ENCODE assay signal across 7 mouse cellular contexts in genomic region chr2:3327351-3327750, GRCm38 (mm10). TPM values are rescaled to one million over a fixed set of nuclear protein-coding genes. Genes with fewer than 3 reads are reported as not detected.
DNase-seq lines count a peak whose midpoint lies in the region.

No protein-coding gene starts in this region.

- intact Hi-C loops in heart, postnatal 36 days (cut with DNase I) = loop anchor here (5.0 kb wide), 1 partner anchor 150 kb away; the partner anchor contains the start of gene Suv39h2

- peak; percentile 38 for DNase-seq in right cerebral cortex, postnatal 14 days
- no peak for DNase-seq in right cerebral cortex, adult 18-20 months
- peak; percentile 65 to 91 for DNase-seq in adrenal gland, adult (ENCODE audit: inconsistent age in 2 of 2, low spot score in 1 of 2)
- DNase-seq in cerebellum, postnatal 36 days = peak; percentile 70 to 72
- DNase-seq in heart, postnatal 36 days = peak; percentile 44 to 72
- DNase-seq in lung, postnatal 10 days = peak; percentile 79
- peak; percentile 60 to 79 for DNase-seq in spleen, postnatal 4 days (ENCODE audit: low spot score in 2 of 2)

RNA-seq across cellular contexts. Expression of gene Rpp38, which starts 5.1 kb away (rescaled TPM):
- 1 to 10 TPM; 3.7 to 7.4 TPM for total RNA-seq in heart, postnatal 36 days (2021)

RNA-seq across cellular contexts. Expression of gene Acbd7, which starts 8.6 kb away (rescaled TPM):
- total RNA-seq in heart, postnatal 36 days (2021) = 1 to 10 TPM in 1 of 2 experiments, not detected in 1; 1.2 TPM

RNA-seq across cellular contexts. Expression of gene Nmt2, which starts 43.3 kb away (rescaled TPM):
- total RNA-seq in heart, postnatal 36 days (2021) = 10 to 100 TPM in 1 of 2 experiments, 1 to 10 TPM in 1; 9.1 to 10.7 TPM
